Mouse (Mus musculus) heart, postnatal 4 days (tissue): ENCODE measurements around the gene D930020B18Rik. TPM values are rescaled to one million over a fixed set of nuclear protein-coding genes. Genes with fewer than 3 reads are reported as not detected.

Experiments used
- DNase-seq: peaks from one replicate; pipeline ENCODE4 v3.0.0; 2021
- total RNA-seq, 2 experiments: library from RNA; stranded (reverse); gene quantifications; 2 replicates each; pipeline ENCODE4 v1.2.3; 2021

The D930020B18Rik gene
- not detected for total RNA-seq

GRCm38 (mm10) chr10:121641272-121642053 lies at the start of gene D930020B18Rik:
Gene D930020B18Rik, plus strand, starts transcription at chr10:121641588.
- peak; percentile 12 for DNase-seq

GRCm38 (mm10) chr10:121596580-121596979 lies 44.8 kb upstream of the D930020B18Rik start:
- DNase-seq: no peak

GRCm38 (mm10) chr10:121601272-121601671 lies 40.1 kb upstream of the D930020B18Rik start:
- no peak for DNase-seq

GRCm38 (mm10) chr10:121603556-121603955 lies 37.8 kb upstream of the D930020B18Rik start:
- no peak for DNase-seq

GRCm38 (mm10) chr10:121604632-121605344 lies 36.6 kb upstream of the D930020B18Rik start:
- DNase-seq: no peak

GRCm38 (mm10) chr10:121608177-121608576 lies 33.2 kb upstream of the D930020B18Rik start:
- no peak for DNase-seq

- DNase-seq: no peak
These were observed 29.8 kb upstream of the D930020B18Rik start for GRCm38 (mm10) chr10:121611587-121611986.

- no peak for DNase-seq
These were observed 28.9 kb upstream of the D930020B18Rik start for GRCm38 (mm10) chr10:121612448-121612847.

GRCm38 (mm10) chr10:121613570-121613969 lies 27.8 kb upstream of the D930020B18Rik start:
- DNase-seq: peak; percentile 47

GRCm38 (mm10) chr10:121615146-121615870 lies 26.1 kb upstream of the D930020B18Rik start:
- DNase-seq: no peak

- DNase-seq: no peak
These were observed 25.5 kb upstream of the D930020B18Rik start for GRCm38 (mm10) chr10:121615935-121616334.

GRCm38 (mm10) chr10:121622431-121622830 lies 19.0 kb upstream of the D930020B18Rik start:
- no peak for DNase-seq

- no peak for DNase-seq
These were observed 17.7 kb upstream of the D930020B18Rik start for GRCm38 (mm10) chr10:121623670-121624069.

GRCm38 (mm10) chr10:121625006-121625405 lies 16.4 kb upstream of the D930020B18Rik start:
- DNase-seq: no peak

- no peak for DNase-seq
These were observed 15.8 kb upstream of the D930020B18Rik start for GRCm38 (mm10) chr10:121625407-121626185.

- peak; percentile 98 for DNase-seq
These were observed 15.1 kb upstream of the D930020B18Rik start, which contains the start of gene Xpot for GRCm38 (mm10) chr10:121626186-121626882. Gene Xpot, minus strand, starts transcription at chr10:121626332.

- no peak for DNase-seq
These were observed 14.1 kb upstream of the D930020B18Rik start for GRCm38 (mm10) chr10:121627216-121627852.

GRCm38 (mm10) chr10:121628561-121629040 lies 12.8 kb upstream of the D930020B18Rik start:
- DNase-seq: no peak

GRCm38 (mm10) chr10:121634159-121634558 lies 7.2 kb upstream of the D930020B18Rik start:
- no peak for DNase-seq

GRCm38 (mm10) chr10:121636276-121636675 lies 5.1 kb upstream of the D930020B18Rik start:
- DNase-seq: no peak

GRCm38 (mm10) chr10:121639573-121639972 lies 1.8 kb upstream of the D930020B18Rik start:
- no peak for DNase-seq
